Mouse (Mus musculus) lung, embryonic 15.5 days (tissue): ENCODE data around the gene Akap8. TPM values are rescaled to one million over a fixed set of nuclear protein-coding genes. Genes with fewer than 3 reads are reported as not detected.

Experiments used
- ATAC-seq: fragments of 200-750 bp; cut with Nextera tagmentation; 2 replicates; pipeline ENCODE4 v1.8.0; 2017; ENCODE audit warnings: moderate number of reproducible peaks, borderline replicate concordance; ENCODE audit not compliant: low FRiP score, low TSS enrichment; ENCODE audit errors: extremely low read depth
- H3K27ac ChIP-seq: fragments of 300-500 bp; sonication (generic); 2 replicates; pipeline ENCODE4 v1.5.1; 2015; ENCODE audit warnings: moderate library complexity, mild to moderate bottlenecking, inconsistent platforms
- H3K27me3 ChIP-seq: fragments of 300-500 bp; sonication (generic); 2 replicates; pipeline ENCODE4 v1.6.1; 2015; ENCODE audit warnings: inconsistent platforms
- H3K36me3 ChIP-seq: fragments of 300-500 bp; sonication (generic); 2 replicates; pipeline ENCODE4 v1.6.1; 2015; ENCODE audit warnings: inconsistent platforms
- H3K4me1 ChIP-seq: fragments of 300-500 bp; sonication (generic); 2 replicates; pipeline ENCODE4 v1.6.1; 2015; ENCODE audit warnings: inconsistent platforms
- H3K4me2 ChIP-seq: fragments of 300-500 bp; sonication (generic); 2 replicates; pipeline ENCODE4 v1.6.1; 2015; ENCODE audit warnings: inconsistent platforms, mild to moderate bottlenecking, moderate library complexity
- H3K4me3 ChIP-seq: fragments of 300-500 bp; sonication (generic); 2 replicates; pipeline ENCODE4 v1.5.1; 2015; ENCODE audit warnings: mild to moderate bottlenecking, inconsistent platforms
- H3K9ac ChIP-seq: fragments of 300-500 bp; sonication (generic); 2 replicates; pipeline ENCODE4 v1.6.1; 2015; ENCODE audit warnings: inconsistent platforms
- H3K9me3 ChIP-seq: fragments of 300-500 bp; sonication (generic); 2 replicates; pipeline ENCODE4 v1.6.1; 2016; ENCODE audit warnings: inconsistent platforms
- WGBS: fragments of 180-500 bp; shearing (Covaris S2); methylation state at CpG from one replicate; pipeline ENCODE4 v1.1.7; 2015; 5-methylcytosine and 5-hydroxymethylcytosine counted together
- polyA plus RNA-seq: library from polyadenylated mRNA; unstranded; fragments of >200 nt; fragmentation: Nextera tagmentation; extraction: Ambion mirVana; gene quantifications from 2 replicates; pipeline ENCODE4 v1.2.1, GENCODE M21; 2015

The Akap8 gene
- polyA plus RNA-seq, 1 experiment from 2014 or later: 101 TPM

GRCm38 (mm10) chr17:32257452-32257851 lies 63.6 kb downstream of the Akap8 start:
- H3K4me2 ChIP-seq: no peak overlapping the region
- no peak for ATAC-seq
- H3K36me3 ChIP-seq: no peaks in the 10 kb centered on the region
- no peaks in the 10 kb centered on the region for H3K27me3 ChIP-seq
- no peak overlapping the region for H3K4me3 ChIP-seq
- H3K9me3 ChIP-seq: no peaks in the 10 kb centered on the region
- no peak overlapping the region for H3K27ac ChIP-seq
- 92% methylated on average over 2 of the region's 2 CpGs for WGBS
- H3K4me1 ChIP-seq: peaks cover 9% of the 10 kb centered on the region; the same call in 1 of the 2 replicates
- no peak overlapping the region for H3K9ac ChIP-seq

GRCm38 (mm10) chr17:32256896-32257295 lies 64.1 kb downstream of the Akap8 start:
- Histone ChIP-seq H3K4me2 (no peak overlapping the region), H3K4me3 (no peak overlapping the region), H3K27ac (no peak overlapping the region), H3K27me3 (no peaks in the 10 kb centered on the region), H3K9ac (no peak overlapping the region), H3K4me1 (peaks cover 9% of the 10 kb centered on the region; the same call in 1 of the 2 replicates), H3K36me3 (no peaks in the 10 kb centered on the region), H3K9me3 (no peaks in the 10 kb centered on the region)
- 85% methylated on average over 2 of the region's 2 CpGs for WGBS
- no peak for ATAC-seq

Other genes with a start within 250 kb of the Akap8 start
- 18.2 and 19.8 TPM in 2 replicates for gene Notch3, start 154.4 kb downstream of the Akap8 start, polyA plus RNA-seq
- 0.11 TPM in 2 replicates for gene Ephx3, start 131.7 kb downstream of the Akap8 start, polyA plus RNA-seq
- 75.4 and 80.0 TPM in 2 replicates for gene Brd4, start 36.5 kb downstream of the Akap8 start, polyA plus RNA-seq
- gene Akap8l, start 29.4 kb upstream of the Akap8 start, polyA plus RNA-seq: 85.0 and 104 TPM in 2 replicates
- 24.9 and 26.9 TPM in 2 replicates for gene Wiz, start 68.2 kb upstream of the Akap8 start, polyA plus RNA-seq
- 1.7 and 5.5 TPM in 2 replicates for gene Rasal3, start 82.3 kb upstream of the Akap8 start, polyA plus RNA-seq
- gene Pglyrp2, start 102.9 kb upstream of the Akap8 start, polyA plus RNA-seq: 0.26 and 1.2 TPM in 2 replicates
- 0.69 and 1.3 TPM in 2 replicates for gene Cyp4f39, start 131.5 kb upstream of the Akap8 start, polyA plus RNA-seq
- 6.6 and 6.8 TPM in 2 replicates for gene Cyp4f17, start 184.8 kb upstream of the Akap8 start, polyA plus RNA-seq
- 21.0 and 22.3 TPM in 2 replicates for gene Cyp4f16, start 215.3 kb upstream of the Akap8 start, polyA plus RNA-seq